In genomic region chr6:98803384-98803949, GRCm38 (mm10) we compare ENCODE assay signal across 17 mouse cellular contexts.
"Had no signal": no experiment of that assay in that cellular context is flagged by ENCODE, and none has a peak within 500 bp of the region (broad histone marks: within the 10 kb centered on the region; RNA-seq: fewer than 3 reads in every experiment).

No protein-coding gene starts in this region.

- DNase-seq: kidney, adult 9 months; kidney, postnatal 4 days; left cerebral cortex, postnatal 4 days; lung, postnatal 4 days; midbrain, embryonic 14.5 days; right cerebral cortex, adult 18-20 months; right cerebral cortex, postnatal 25 days; thymus, postnatal 4 days had no signal

- H3K9me3 ChIP-seq: limb, embryonic 15.5 days; liver, embryonic 12.5 days; midbrain, embryonic 10.5 days; neural tube, embryonic 15.5 days had no signal

- H3K36me3 ChIP-seq: limb, embryonic 15.5 days; liver, embryonic 12.5 days; midbrain, embryonic 10.5 days; neural tube, embryonic 15.5 days had no signal

- H3K4me2 ChIP-seq: limb, embryonic 15.5 days; liver, embryonic 12.5 days; neural tube, embryonic 15.5 days had no signal

- H3K9ac ChIP-seq: limb, embryonic 15.5 days; liver, embryonic 12.5 days; neural tube, embryonic 15.5 days had no signal

- H3K4me1 ChIP-seq: liver, embryonic 12.5 days; midbrain, embryonic 10.5 days; neural tube, embryonic 15.5 days had no signal

- H3K4me3 ChIP-seq: layer of hippocampus, adult 2 months; limb, embryonic 15.5 days; liver, embryonic 12.5 days; midbrain, embryonic 10.5 days; myocyte; neural tube, embryonic 15.5 days had no signal

- H3K27ac ChIP-seq: kidney, postnatal 0 days; layer of hippocampus, adult 2 months; limb, embryonic 15.5 days; liver, embryonic 12.5 days; midbrain, embryonic 10.5 days; neural tube, embryonic 15.5 days had no signal

- ATAC-seq: hindbrain, embryonic 16.5 days; inflammation-experienced regulatory T-cells, adult 6 months; liver, embryonic 12.5 days had no signal

- H3K27me3 ChIP-seq: limb, embryonic 15.5 days; liver, embryonic 12.5 days; neural tube, embryonic 15.5 days had no signal
